Mouse (Mus musculus) hindbrain, embryonic 11.5 days (tissue): ENCODE data around the gene Srsf4. TPM values are rescaled to one million over a fixed set of nuclear protein-coding genes. Genes with fewer than 3 reads are reported as not detected.

Experiments used
- ATAC-seq: fragments of 200-750 bp; cut with Nextera tagmentation; 2 replicates; pipeline ENCODE4 v1.8.0; 2017; ENCODE audit warnings: mild to moderate bottlenecking, moderate TSS enrichment, moderate library complexity; ENCODE audit not compliant: low FRiP score
- DNase-seq: peaks from one replicate; pipeline ENCODE4 v3.0.0-alpha.2; 2015; ENCODE audit warnings: low spot score
- H3K27ac ChIP-seq: fragments of 300-500 bp; sonication (generic); 2 replicates; pipeline ENCODE4 v1.5.1; 2014; ENCODE audit warnings: mild to moderate bottlenecking, low read depth, low read length
- H3K27me3 ChIP-seq: fragments of 300-500 bp; sonication (generic); 2 replicates; pipeline ENCODE4 v1.6.1; 2014; ENCODE audit warnings: mild to moderate bottlenecking, low read length, moderate library complexity, mixed read lengths; ENCODE audit not compliant: control insufficient read depth, insufficient read depth
- H3K36me3 ChIP-seq: fragments of 300-500 bp; sonication (generic); 2 replicates; pipeline ENCODE4 v1.6.1; 2014; ENCODE audit warnings: mild to moderate bottlenecking, low read length, moderate library complexity, mixed read lengths; ENCODE audit not compliant: control insufficient read depth, insufficient read depth
- H3K4me1 ChIP-seq: fragments of 300-500 bp; sonication (generic); replicated peaks from 2 replicates; pipeline ENCODE4 v1.6.1; 2014; ENCODE audit warnings: low read length, mixed read lengths; ENCODE audit not compliant: control insufficient read depth, insufficient read depth
- H3K4me2 ChIP-seq: fragments of 300-500 bp; sonication (generic); replicated peaks from 2 replicates; pipeline ENCODE4 v1.6.1; 2014; ENCODE audit warnings: mild to moderate bottlenecking, low read depth, low read length
- H3K4me3 ChIP-seq: fragments of 300-500 bp; sonication (generic); 2 replicates; pipeline ENCODE4 v1.5.1; 2014; ENCODE audit warnings: low read depth, low read length
- H3K9ac ChIP-seq: fragments of 300-500 bp; sonication (generic); 2 replicates; pipeline ENCODE4 v1.6.1; 2014; ENCODE audit warnings: low read depth, low read length
- H3K9me3 ChIP-seq: fragments of 300-500 bp; sonication (generic); 2 replicates; pipeline ENCODE4 v1.6.1; 2016; ENCODE audit warnings: low read length; ENCODE audit not compliant: control insufficient read depth
- WGBS: fragments of 180-500 bp; shearing (Covaris S2); extraction: QIAGEN DNeasy Blood & Tissue Kit; methylation state at CpG from one replicate; pipeline ENCODE4 v1.1.7; 2014; 5-methylcytosine and 5-hydroxymethylcytosine counted together
- polyA plus RNA-seq: library from polyadenylated mRNA; unstranded; fragments of >200 nt; fragmentation: Nextera tagmentation; extraction: Ambion mirVana; gene quantifications from 2 replicates; pipeline ENCODE4 v1.2.1, GENCODE M21; 2014

Gene Srsf4
- polyA plus RNA-seq, 1 experiment from 2014 or later: 128 TPM

- DNase-seq: no peak
- Histone ChIP-seq H3K27me3 (no peaks in the 10 kb centered on the region), H3K4me3 (no peak overlapping the region), H3K9ac (no peak overlapping the region), H3K4me2 (no peak overlapping the region), H3K36me3 (no peaks in the 10 kb centered on the region), H3K4me1 (peaks cover 4% of the 10 kb centered on the region; the same call in 1 of the 2 replicates), H3K9me3 (no peaks in the 10 kb centered on the region), H3K27ac (no peak overlapping the region)
- WGBS: 95% methylated on average over 7 of the region's 7 CpGs
- no peak for ATAC-seq
Measured at GRCm38 (mm10) chr4:131881306-131881705, 7.9 kb downstream of the Srsf4 start.

- no peak overlapping the region for H3K27ac ChIP-seq
- H3K4me2 ChIP-seq: no peak overlapping the region
- H3K9me3 ChIP-seq: no peaks in the 10 kb centered on the region
- H3K4me3 ChIP-seq: no peak overlapping the region
- ATAC-seq: no peak
- DNase-seq: no peak
- no peak overlapping the region for H3K9ac ChIP-seq
- H3K27me3 ChIP-seq: no peaks in the 10 kb centered on the region
- 82% methylated on average over 6 of the region's 6 CpGs for WGBS
- 0 out of 2 replicates have a peak, but pooled peaks cover 4% of the 10 kb centered on the region for H3K4me1 ChIP-seq
- no peaks in the 10 kb centered on the region for H3K36me3 ChIP-seq
Measured at GRCm38 (mm10) chr4:131883571-131883970, 10.2 kb downstream of the Srsf4 start.

- Histone ChIP-seq H3K9ac (no peak overlapping the region), H3K36me3 (no peaks in the 10 kb centered on the region), H3K27me3 (no peaks in the 10 kb centered on the region), H3K27ac (no peak overlapping the region), H3K4me2 (no peak overlapping the region), H3K4me3 (no peak overlapping the region), H3K4me1 (no peaks in the 10 kb centered on the region), H3K9me3 (no peaks in the 10 kb centered on the region)
- ATAC-seq (no peak), DNase-seq (no peak)
- WGBS: 86% methylated on average over 6 of the region's 6 CpGs
Measured at GRCm38 (mm10) chr4:131885376-131885775, 12.0 kb downstream of the Srsf4 start.

GRCm38 (mm10) chr4:131888564-131888963 lies 15.1 kb downstream of the Srsf4 start:
- Histone ChIP-seq H3K4me2 (no peak overlapping the region), H3K9me3 (no peaks in the 10 kb centered on the region), H3K4me3 (no peak overlapping the region), H3K27me3 (no peaks in the 10 kb centered on the region), H3K9ac (no peak overlapping the region), H3K4me1 (no peaks in the 10 kb centered on the region), H3K27ac (no peak overlapping the region), H3K36me3 (0 out of 2 replicates have a peak, but pooled peaks cover 3% of the 10 kb centered on the region)
- DNase-seq (no peak), ATAC-seq (no peak)
- WGBS: 82% methylated on average over 1 of the region's 1 CpGs

- ATAC-seq: no peak
- H3K4me2 ChIP-seq: no peak overlapping the region
- H3K4me1 ChIP-seq: no peaks in the 10 kb centered on the region
- H3K9ac ChIP-seq: no peak overlapping the region
- WGBS: 82% methylated on average over 3 of the region's 3 CpGs
- no peaks in the 10 kb centered on the region for H3K27me3 ChIP-seq
- no peak overlapping the region for H3K4me3 ChIP-seq
- H3K36me3 ChIP-seq: peaks cover 7% of the 10 kb centered on the region; the same call in 1 of the 2 replicates
- H3K9me3 ChIP-seq: no peaks in the 10 kb centered on the region
- DNase-seq: no peak
- no peak overlapping the region for H3K27ac ChIP-seq
Measured at GRCm38 (mm10) chr4:131890692-131891091, 17.3 kb downstream of the Srsf4 start.

GRCm38 (mm10) chr4:131897109-131897508 lies 23.7 kb downstream of the Srsf4 start:
- 97% methylated on average over 5 of the region's 5 CpGs for WGBS
- Histone ChIP-seq H3K4me1 (no peaks in the 10 kb centered on the region), H3K36me3 (peaks cover 34% of the 10 kb centered on the region), H3K27ac (no peak overlapping the region), H3K4me2 (no peak overlapping the region), H3K4me3 (no peak overlapping the region), H3K9ac (no peak overlapping the region), H3K27me3 (no peaks in the 10 kb centered on the region), H3K9me3 (no peaks in the 10 kb centered on the region)
- DNase-seq (no peak), ATAC-seq (no peak)

- Histone ChIP-seq H3K4me1 (no peaks in the 10 kb centered on the region), H3K36me3 (peaks cover 34% of the 10 kb centered on the region), H3K4me2 (no peak overlapping the region), H3K27ac (no peak overlapping the region), H3K4me3 (no peak overlapping the region), H3K9ac (no peak overlapping the region), H3K9me3 (no peaks in the 10 kb centered on the region), H3K27me3 (no peaks in the 10 kb centered on the region)
- 98% methylated on average over 8 of the region's 8 CpGs for WGBS
- DNase-seq (no peak), ATAC-seq (no peak)
Measured at GRCm38 (mm10) chr4:131897787-131898186, 24.4 kb downstream of the Srsf4 start.

- DNase-seq (no peak), ATAC-seq (no peak)
- no peaks in the 10 kb centered on the region for H3K27me3 ChIP-seq
- no peak overlapping the region for H3K4me2 ChIP-seq
- WGBS: 92% methylated on average over 12 of the region's 12 CpGs
- H3K4me3 ChIP-seq: no peak overlapping the region
- H3K9me3 ChIP-seq: no peaks in the 10 kb centered on the region
- H3K27ac ChIP-seq: no peak overlapping the region
- peaks cover 34% of the 10 kb centered on the region for H3K36me3 ChIP-seq
- no peaks in the 10 kb centered on the region for H3K4me1 ChIP-seq
- H3K9ac ChIP-seq: no peak overlapping the region
Measured at GRCm38 (mm10) chr4:131898503-131899179, 25.2 kb downstream of the Srsf4 start.

DNA sequence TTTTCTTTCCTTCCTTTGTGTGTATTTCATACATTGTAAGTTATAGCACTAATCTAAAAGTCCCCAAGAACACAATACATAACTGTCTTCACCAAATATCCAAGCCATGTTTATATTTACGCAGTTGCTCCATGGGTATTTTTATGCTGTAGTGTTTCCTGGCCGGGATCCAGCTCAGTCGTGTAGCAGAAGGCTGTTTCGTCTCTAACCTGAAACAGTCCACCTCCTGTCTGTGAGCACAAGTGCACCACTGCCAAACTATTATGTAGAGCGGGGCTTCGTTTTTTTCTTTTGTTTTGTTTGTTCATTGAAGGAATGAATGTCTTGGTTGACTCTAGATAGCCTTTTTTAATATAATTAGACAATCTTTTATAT lies 25.8 kb downstream of the Srsf4 start:
- no peak overlapping the region for H3K9ac ChIP-seq
- H3K9me3 ChIP-seq: no peaks in the 10 kb centered on the region
- no peaks in the 10 kb centered on the region for H3K27me3 ChIP-seq
- no peak overlapping the region for H3K4me2 ChIP-seq
- WGBS: 97% methylated on average over 6 of the region's 6 CpGs
- peaks cover 30% of the 10 kb centered on the region for H3K36me3 ChIP-seq
- H3K27ac ChIP-seq: no peak overlapping the region
- H3K4me3 ChIP-seq: no peak overlapping the region
- no peak for ATAC-seq
- H3K4me1 ChIP-seq: no peaks in the 10 kb centered on the region
- DNase-seq: no peak
